Mouse (Mus musculus): Measurements from ENCODE around the gene Rhof. TPM values are rescaled to one million over a fixed set of nuclear protein-coding genes. Genes with fewer than 3 reads are reported as not detected.

Gene Rhof
- polyA plus RNA-seq (2014; fragmentation: Nextera tagmentation; extraction: Ambion mirVana) = 4.6 and 4.8 TPM in 2 replicates

DNA sequence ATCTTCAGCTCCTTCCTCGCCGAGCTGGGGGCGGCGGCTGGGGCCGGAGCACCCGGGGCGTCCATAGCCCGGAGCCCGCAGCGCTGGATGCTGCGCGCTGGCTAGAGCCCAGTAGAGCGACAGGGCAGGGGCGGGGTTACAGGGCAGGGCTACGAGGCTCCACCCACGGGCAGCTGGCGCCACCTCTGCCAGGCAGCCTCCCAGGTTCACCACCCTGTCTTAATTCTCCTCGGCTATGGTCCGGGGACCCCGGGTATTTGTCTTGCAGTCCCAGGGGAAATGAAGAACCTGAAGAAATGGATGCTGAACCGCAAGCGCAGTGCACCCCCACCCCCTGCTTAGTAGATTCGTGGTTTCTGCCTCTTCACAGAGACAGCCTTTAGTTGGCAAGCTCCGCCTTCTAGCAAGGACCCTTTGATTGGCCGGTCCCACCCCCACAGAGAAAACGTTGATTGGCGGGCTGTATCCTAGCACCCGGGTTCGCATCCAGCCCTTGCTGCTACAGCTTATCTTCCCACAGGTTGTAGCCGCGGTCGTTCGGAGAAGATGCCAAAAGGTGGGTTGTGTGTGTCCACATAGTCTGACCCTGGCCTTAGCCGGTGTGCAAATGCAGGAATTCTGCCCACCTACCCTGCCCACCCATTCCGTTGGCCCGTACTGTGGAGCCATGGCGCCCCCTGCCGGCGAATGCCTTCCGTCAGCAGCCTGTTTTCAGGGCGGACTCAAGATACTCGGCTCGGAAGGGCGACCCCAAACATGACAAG, at the start of gene Rhof:
Rhof (minus strand) TSS at position 385 of the 764 bp plus-strand sequence.
- H3K27ac ChIP-seq (ENCODE audit: low read depth, low read length) = peak within 1 kb of the TSS; percentile 23; the same call in 1 of the 2 replicates
- 1% methylated on average over 44 of the region's 44 CpGs for WGBS
- peak within 1 kb of the TSS; percentile 50 for H3K9ac ChIP-seq (ENCODE audit: low read depth, low read length)
- H3K27me3 ChIP-seq (replicated peaks; ENCODE audit: control insufficient read depth, insufficient read depth, low read length) = no peaks in the 10 kb centered on the region
- peak within 1 kb of the TSS; percentile 53 for H3K4me3 ChIP-seq (ENCODE audit: low read depth, low read length)
- H3K4me2 ChIP-seq = peak within 1 kb of the TSS; percentile 90
- DNase-seq (ENCODE audit: low spot score) (peak; percentile 85), ATAC-seq (replicated peaks; ENCODE audit: low FRiP score) (peak; percentile 75)
- no peaks in the 10 kb centered on the region for H3K9me3 ChIP-seq (ENCODE audit: control insufficient read depth, low read length)
- H3K4me1 ChIP-seq (replicated peaks; ENCODE audit: control insufficient read depth, insufficient read depth, low read length) = peaks cover 62% of the 10 kb centered on the region
- no peaks in the 10 kb centered on the region for H3K36me3 ChIP-seq (ENCODE audit: control insufficient read depth, insufficient read depth, low read length)

GRCm38 (mm10) chr5:123181536-123181935, 49.0 kb upstream of the Rhof start:
- no peaks in the 10 kb centered on the region for H3K9me3 ChIP-seq (ENCODE audit: control insufficient read depth, low read length)
- H3K27ac ChIP-seq (ENCODE audit: low read depth, low read length) = no peak overlapping the region
- H3K9ac ChIP-seq (ENCODE audit: low read depth, low read length) = no peak overlapping the region
- no peaks in the 10 kb centered on the region for H3K4me1 ChIP-seq (replicated peaks; ENCODE audit: control insufficient read depth, insufficient read depth, low read length)
- no peak; the same call in 1 of the 2 replicates for ATAC-seq (replicated peaks; ENCODE audit: low FRiP score)
- WGBS = 71% methylated on average over 6 of the region's 6 CpGs
- H3K4me2 ChIP-seq = no peak overlapping the region
- H3K4me3 ChIP-seq (ENCODE audit: low read depth, low read length) = no peak overlapping the region
- no peaks in the 10 kb centered on the region; the same call in 1 of the 2 replicates for H3K27me3 ChIP-seq (replicated peaks; ENCODE audit: control insufficient read depth, insufficient read depth, low read length)
- H3K36me3 ChIP-seq (ENCODE audit: control insufficient read depth, insufficient read depth, low read length) = no peaks in the 10 kb centered on the region
- DNase-seq (ENCODE audit: low spot score) = no peak

DNA sequence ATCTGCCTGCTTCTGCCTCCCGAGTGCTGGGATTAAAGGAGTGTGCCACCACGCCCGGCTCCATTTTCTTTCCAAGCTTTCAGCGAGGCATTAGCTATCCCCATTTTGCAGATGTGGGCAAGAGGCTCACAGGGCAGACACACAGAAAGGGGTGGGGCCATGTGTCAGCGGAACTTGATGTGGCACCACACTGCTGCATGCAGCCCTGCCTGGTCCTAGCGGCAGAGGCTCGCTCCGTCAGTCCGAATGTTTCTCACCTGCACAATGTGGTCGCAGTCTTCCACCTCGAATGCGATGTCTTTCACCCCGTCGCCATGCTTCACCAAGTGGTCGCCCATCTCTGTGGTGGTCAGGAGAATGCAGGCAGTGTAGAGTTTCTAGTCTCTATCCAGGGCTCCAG, 47.9 kb upstream of the Rhof start:
- H3K9ac ChIP-seq (ENCODE audit: low read depth, low read length) = no peak overlapping the region
- DNase-seq (ENCODE audit: low spot score) (no peak), ATAC-seq (replicated peaks; ENCODE audit: low FRiP score) (no peak)
- no peaks in the 10 kb centered on the region; the same call in 1 of the 2 replicates for H3K27me3 ChIP-seq (replicated peaks; ENCODE audit: control insufficient read depth, insufficient read depth, low read length)
- no peak overlapping the region for H3K27ac ChIP-seq (ENCODE audit: low read depth, low read length)
- H3K36me3 ChIP-seq (ENCODE audit: control insufficient read depth, insufficient read depth, low read length) = no peaks in the 10 kb centered on the region
- no peak overlapping the region for H3K4me3 ChIP-seq (ENCODE audit: low read depth, low read length)
- WGBS = 87% methylated on average over 15 of the region's 15 CpGs
- H3K9me3 ChIP-seq (ENCODE audit: control insufficient read depth, low read length) = no peaks in the 10 kb centered on the region
- no peak overlapping the region for H3K4me2 ChIP-seq
- no peaks in the 10 kb centered on the region for H3K4me1 ChIP-seq (replicated peaks; ENCODE audit: control insufficient read depth, insufficient read depth, low read length)

DNA sequence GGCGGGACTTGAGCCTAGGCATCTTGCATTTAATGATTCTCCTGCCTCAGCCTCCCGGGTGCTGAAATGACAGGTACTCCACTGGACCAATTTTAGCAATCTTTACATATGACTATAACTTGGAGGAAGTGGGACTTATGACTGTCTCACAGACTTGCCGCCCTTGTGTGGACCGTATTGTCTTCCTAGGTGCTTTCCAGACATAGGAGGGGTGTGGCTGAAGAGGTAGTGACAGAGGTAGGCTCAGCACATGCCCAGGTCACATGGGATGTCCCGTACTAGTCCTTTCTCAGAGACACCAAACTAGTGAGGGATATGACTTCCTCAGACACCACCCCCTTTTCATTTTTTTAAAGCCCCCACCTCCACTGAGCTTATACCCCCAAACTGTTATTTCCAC, 46.3 kb upstream of the Rhof start:
- DNase-seq (ENCODE audit: low spot score) = no peak
- Histone ChIP-seq H3K27ac (ENCODE audit: low read depth, low read length) (no peak overlapping the region), H3K9me3 (ENCODE audit: control insufficient read depth, low read length) (no peaks in the 10 kb centered on the region), H3K4me1 (replicated peaks; ENCODE audit: control insufficient read depth, insufficient read depth, low read length) (no peaks in the 10 kb centered on the region), H3K36me3 (ENCODE audit: control insufficient read depth, insufficient read depth, low read length) (no peaks in the 10 kb centered on the region), H3K9ac (ENCODE audit: low read depth, low read length) (no peak overlapping the region), H3K4me2 (no peak overlapping the region), H3K4me3 (ENCODE audit: low read depth, low read length) (no peak overlapping the region), H3K27me3 (replicated peaks; ENCODE audit: control insufficient read depth, insufficient read depth, low read length) (no peaks in the 10 kb centered on the region)
- no peak for ATAC-seq (replicated peaks; ENCODE audit: low FRiP score)
- WGBS = 86% methylated on average over 5 of the region's 5 CpGs

- Histone ChIP-seq H3K27ac (ENCODE audit: low read depth, low read length) (no peak overlapping the region), H3K9ac (ENCODE audit: low read depth, low read length) (peak overlapping the region; percentile 10; the same call in 1 of the 2 replicates), H3K4me2 (peak overlapping the region; percentile 58), H3K36me3 (ENCODE audit: control insufficient read depth, insufficient read depth, low read length) (peaks cover 1% of the 10 kb centered on the region; the same call in 1 of the 2 replicates), H3K4me1 (replicated peaks; ENCODE audit: control insufficient read depth, insufficient read depth, low read length) (peaks cover 4% of the 10 kb centered on the region; the same call in 1 of the 2 replicates), H3K27me3 (replicated peaks; ENCODE audit: control insufficient read depth, insufficient read depth, low read length) (no peaks in the 10 kb centered on the region), H3K9me3 (ENCODE audit: control insufficient read depth, low read length) (no peaks in the 10 kb centered on the region), H3K4me3 (ENCODE audit: low read depth, low read length) (peak overlapping the region; percentile 27)
- ATAC-seq (replicated peaks; ENCODE audit: low FRiP score) (peak; percentile 89), DNase-seq (ENCODE audit: low spot score) (peak; percentile 81)
- 20% methylated on average over 22 of the region's 22 CpGs for WGBS
These were observed 39.3 kb upstream of the Rhof start for GRCm38 (mm10) chr5:123171646-123172350.

DNA sequence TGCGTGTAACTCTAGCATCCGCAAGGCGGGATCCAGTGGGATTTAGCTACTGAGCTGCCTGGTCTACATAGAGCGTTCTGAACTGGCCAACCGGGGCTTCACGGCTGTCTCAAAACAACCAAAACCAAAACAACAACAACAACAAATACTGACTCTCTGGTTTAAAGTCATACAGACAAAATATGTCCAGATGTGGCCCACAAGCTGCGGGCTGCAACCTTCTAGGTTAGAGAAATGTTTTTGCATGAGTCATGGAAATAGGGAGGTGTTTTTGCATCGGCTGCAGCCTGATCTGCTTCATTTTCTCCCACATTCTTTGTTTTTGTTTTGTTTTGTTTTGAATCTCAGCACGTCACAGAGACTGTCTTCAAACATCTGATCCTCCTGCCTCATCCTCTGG, 37.9 kb upstream of the Rhof start:
- Histone ChIP-seq H3K4me3 (ENCODE audit: low read depth, low read length) (no peak overlapping the region), H3K27ac (ENCODE audit: low read depth, low read length) (no peak overlapping the region), H3K27me3 (replicated peaks; ENCODE audit: control insufficient read depth, insufficient read depth, low read length) (no peaks in the 10 kb centered on the region), H3K4me2 (no peak overlapping the region), H3K9ac (ENCODE audit: low read depth, low read length) (no peak overlapping the region), H3K36me3 (ENCODE audit: control insufficient read depth, insufficient read depth, low read length) (peaks cover 11% of the 10 kb centered on the region), H3K4me1 (replicated peaks; ENCODE audit: control insufficient read depth, insufficient read depth, low read length) (peaks cover 4% of the 10 kb centered on the region; the same call in 1 of the 2 replicates), H3K9me3 (ENCODE audit: control insufficient read depth, low read length) (no peaks in the 10 kb centered on the region)
- WGBS = 80% methylated on average over 9 of the region's 9 CpGs
- ATAC-seq (replicated peaks; ENCODE audit: low FRiP score) (no peak), DNase-seq (ENCODE audit: low spot score) (no peak)

- DNase-seq (ENCODE audit: low spot score) (no peak), ATAC-seq (replicated peaks; ENCODE audit: low FRiP score) (no peak)
- H3K4me2 ChIP-seq = no peak within 1 kb of the TSS
- no peak within 1 kb of the TSS for H3K9ac ChIP-seq (ENCODE audit: low read depth, low read length)
- WGBS = 79% methylated on average over 5 of the region's 5 CpGs
- H3K27me3 ChIP-seq (replicated peaks; ENCODE audit: control insufficient read depth, insufficient read depth, low read length) = no peaks in the 10 kb centered on the region
- H3K4me1 ChIP-seq (replicated peaks; ENCODE audit: control insufficient read depth, insufficient read depth, low read length) = peaks cover 4% of the 10 kb centered on the region; the same call in 1 of the 2 replicates
- H3K27ac ChIP-seq (ENCODE audit: low read depth, low read length) = no peak within 1 kb of the TSS
- no peak within 1 kb of the TSS for H3K4me3 ChIP-seq (ENCODE audit: low read depth, low read length)
- H3K9me3 ChIP-seq (ENCODE audit: control insufficient read depth, low read length) = no peaks in the 10 kb centered on the region
- peaks cover 14% of the 10 kb centered on the region for H3K36me3 ChIP-seq (ENCODE audit: control insufficient read depth, insufficient read depth, low read length)
These were observed 36.8 kb upstream of the Rhof start, which contains the start of gene Psmd9 for GRCm38 (mm10) chr5:123169284-123169683. Gene Psmd9, plus strand, starts transcription at chr5:123169413.

- no peak overlapping the region for H3K4me2 ChIP-seq
- H3K27me3 ChIP-seq (replicated peaks; ENCODE audit: control insufficient read depth, insufficient read depth, low read length) = no peaks in the 10 kb centered on the region
- ATAC-seq (replicated peaks; ENCODE audit: low FRiP score) (no peak), DNase-seq (ENCODE audit: low spot score) (no peak)
- peaks cover 4% of the 10 kb centered on the region; the same call in 1 of the 2 replicates for H3K4me1 ChIP-seq (replicated peaks; ENCODE audit: control insufficient read depth, insufficient read depth, low read length)
- no peak overlapping the region for H3K4me3 ChIP-seq (ENCODE audit: low read depth, low read length)
- 77% methylated on average over 5 of the region's 5 CpGs for WGBS
- no peaks in the 10 kb centered on the region for H3K9me3 ChIP-seq (ENCODE audit: control insufficient read depth, low read length)
- no peak overlapping the region for H3K9ac ChIP-seq (ENCODE audit: low read depth, low read length)
- no peak overlapping the region for H3K27ac ChIP-seq (ENCODE audit: low read depth, low read length)
- H3K36me3 ChIP-seq (ENCODE audit: control insufficient read depth, insufficient read depth, low read length) = peaks cover 24% of the 10 kb centered on the region
These were observed 35.1 kb upstream of the Rhof start for GRCm38 (mm10) chr5:123167591-123167990.

All from liver, embryonic 11.5 days (tissue).